Mouse (Mus musculus): ENCODE measurements around the gene Nipa1. TPM values are rescaled to one million over a fixed set of nuclear protein-coding genes. Genes with fewer than 3 reads are reported as not detected.

The Nipa1 gene
- polyA plus RNA-seq, 1 experiment from 2014 or later, result 5.9 TPM

GRCm38 (mm10) chr7:55982010-55982700, 37.6 kb downstream of the Nipa1 start:
- H3K9me3 ChIP-seq (ENCODE audit: low read length), result no peaks in the 10 kb centered on the region

GRCm38 (mm10) chr7:55981511-55981910, 38.2 kb downstream of the Nipa1 start:
- Histone ChIP-seq H3K36me3 (ENCODE audit: insufficient read depth, low read length) (0 out of 2 replicates have a peak, but pooled peaks cover 12% of the 10 kb centered on the region), H3K9me3 (ENCODE audit: low read length) (no peaks in the 10 kb centered on the region), H3K4me3 (ENCODE audit: low read length) (no peak overlapping the region), H3K27me3 (ENCODE audit: insufficient read depth, low read length) (no peaks in the 10 kb centered on the region), H3K4me2 (replicated peaks; ENCODE audit: low read depth, low read length) (no peak overlapping the region), H3K27ac (ENCODE audit: low read length) (no peak overlapping the region), H3K9ac (replicated peaks; ENCODE audit: low read length) (no peak overlapping the region), H3K4me1 (ENCODE audit: insufficient read depth, low read length) (no peaks in the 10 kb centered on the region)
- no peak for ATAC-seq (ENCODE audit: low FRiP score, low TSS enrichment)
- 94% methylated on average over 2 of the region's 2 CpGs for WGBS

More at GRCm38 (mm10) chr7:55982010-55982700, 37.6 kb downstream of the Nipa1 start:
- Histone ChIP-seq H3K9ac (replicated peaks; ENCODE audit: low read length) (no peak overlapping the region), H3K36me3 (ENCODE audit: insufficient read depth, low read length) (0 out of 2 replicates have a peak, but pooled peaks cover 12% of the 10 kb centered on the region), H3K27me3 (ENCODE audit: insufficient read depth, low read length) (no peaks in the 10 kb centered on the region), H3K4me2 (replicated peaks; ENCODE audit: low read depth, low read length) (no peak overlapping the region), H3K4me1 (ENCODE audit: insufficient read depth, low read length) (no peaks in the 10 kb centered on the region), H3K4me3 (ENCODE audit: low read length) (no peak overlapping the region), H3K27ac (ENCODE audit: low read length) (no peak overlapping the region)
- no peak for ATAC-seq (ENCODE audit: low FRiP score, low TSS enrichment)
- 85% methylated on average over 10 of the region's 10 CpGs for WGBS

GRCm38 (mm10) chr7:55974429-55974828, 45.3 kb downstream of the Nipa1 start:
- Histone ChIP-seq H3K27me3 (ENCODE audit: insufficient read depth, low read length) (no peaks in the 10 kb centered on the region), H3K4me1 (ENCODE audit: insufficient read depth, low read length) (no peaks in the 10 kb centered on the region), H3K4me2 (replicated peaks; ENCODE audit: low read depth, low read length) (no peak overlapping the region), H3K36me3 (ENCODE audit: insufficient read depth, low read length) (peaks cover 8% of the 10 kb centered on the region; the same call in 1 of the 2 replicates), H3K9ac (replicated peaks; ENCODE audit: low read length) (no peak overlapping the region), H3K4me3 (ENCODE audit: low read length) (no peak overlapping the region), H3K9me3 (ENCODE audit: low read length) (no peaks in the 10 kb centered on the region), H3K27ac (ENCODE audit: low read length) (no peak overlapping the region)
- no peak for ATAC-seq (ENCODE audit: low FRiP score, low TSS enrichment)
- 94% methylated on average over 2 of the region's 2 CpGs for WGBS

GRCm38 (mm10) chr7:55969415-55969814, 50.3 kb downstream of the Nipa1 start:
- no peak for ATAC-seq (ENCODE audit: low FRiP score, low TSS enrichment)
- peaks cover 4% of the 10 kb centered on the region; the same call in 1 of the 2 replicates for H3K36me3 ChIP-seq (ENCODE audit: insufficient read depth, low read length)
- 71% methylated on average over 1 of the region's 1 CpGs for WGBS
- no peaks in the 10 kb centered on the region for H3K27me3 ChIP-seq (ENCODE audit: insufficient read depth, low read length)
- H3K27ac ChIP-seq (ENCODE audit: low read length), result no peak overlapping the region
- no peak overlapping the region for H3K4me3 ChIP-seq (ENCODE audit: low read length)
- no peaks in the 10 kb centered on the region for H3K9me3 ChIP-seq (ENCODE audit: low read length)
- no peaks in the 10 kb centered on the region for H3K4me1 ChIP-seq (ENCODE audit: insufficient read depth, low read length)
- no peak overlapping the region for H3K4me2 ChIP-seq (replicated peaks; ENCODE audit: low read depth, low read length)
- H3K9ac ChIP-seq (replicated peaks; ENCODE audit: low read length), result no peak overlapping the region

GRCm38 (mm10) chr7:55968258-55968901, 51.4 kb downstream of the Nipa1 start:
- WGBS, result 41% methylated on average over 16 of the region's 16 CpGs
- no peaks in the 10 kb centered on the region for H3K36me3 ChIP-seq (ENCODE audit: insufficient read depth, low read length)
- no peak for ATAC-seq (ENCODE audit: low FRiP score, low TSS enrichment)
- H3K4me1 ChIP-seq (ENCODE audit: insufficient read depth, low read length), result no peaks in the 10 kb centered on the region
- H3K27ac ChIP-seq (ENCODE audit: low read length), result no peak overlapping the region
- H3K9me3 ChIP-seq (ENCODE audit: low read length), result no peaks in the 10 kb centered on the region
- H3K9ac ChIP-seq (replicated peaks; ENCODE audit: low read length), result peak overlapping the region; percentile 40
- H3K4me2 ChIP-seq (replicated peaks; ENCODE audit: low read depth, low read length), result peak overlapping the region; percentile 45
- peak overlapping the region; percentile 39 for H3K4me3 ChIP-seq (ENCODE audit: low read length)
- no peaks in the 10 kb centered on the region for H3K27me3 ChIP-seq (ENCODE audit: insufficient read depth, low read length)

GRCm38 (mm10) chr7:55966866-55967460, 52.8 kb downstream of the Nipa1 start:
- Histone ChIP-seq H3K4me3 (ENCODE audit: low read length) (no peak overlapping the region), H3K36me3 (ENCODE audit: insufficient read depth, low read length) (no peaks in the 10 kb centered on the region), H3K9me3 (ENCODE audit: low read length) (no peaks in the 10 kb centered on the region), H3K27ac (ENCODE audit: low read length) (no peak overlapping the region), H3K4me2 (replicated peaks; ENCODE audit: low read depth, low read length) (no peak overlapping the region), H3K27me3 (ENCODE audit: insufficient read depth, low read length) (no peaks in the 10 kb centered on the region), H3K9ac (replicated peaks; ENCODE audit: low read length) (no peak overlapping the region), H3K4me1 (ENCODE audit: insufficient read depth, low read length) (0 out of 2 replicates have a peak, but pooled peaks cover 5% of the 10 kb centered on the region)
- ATAC-seq (ENCODE audit: low FRiP score, low TSS enrichment), result no peak
- WGBS, result 36% methylated on average over 3 of the region's 3 CpGs

GRCm38 (mm10) chr7:55962004-55962908, 57.5 kb downstream of the Nipa1 start, which contains the start of gene Nipa2:
Gene Nipa2, minus strand, starts transcription at chr7:55962476.
- H3K36me3 ChIP-seq (ENCODE audit: insufficient read depth, low read length), result no peaks in the 10 kb centered on the region
- no peaks in the 10 kb centered on the region for H3K9me3 ChIP-seq (ENCODE audit: low read length)
- H3K4me3 ChIP-seq (ENCODE audit: low read length), result peak within 1 kb of the TSS; percentile 73
- peak; percentile 99 for ATAC-seq (ENCODE audit: low FRiP score, low TSS enrichment)
- no peaks in the 10 kb centered on the region for H3K27me3 ChIP-seq (ENCODE audit: insufficient read depth, low read length)
- peak within 1 kb of the TSS; percentile 69 for H3K4me2 ChIP-seq (replicated peaks; ENCODE audit: low read depth, low read length)
- H3K9ac ChIP-seq (replicated peaks; ENCODE audit: low read length), result peak within 1 kb of the TSS; percentile 80
- H3K4me1 ChIP-seq (ENCODE audit: insufficient read depth, low read length), result peaks cover 12% of the 10 kb centered on the region
- peak within 1 kb of the TSS; percentile 89 for H3K27ac ChIP-seq (ENCODE audit: low read length)
- WGBS, result under 1% methylated on average over 70 of the region's 70 CpGs

- Histone ChIP-seq H3K4me3 (ENCODE audit: low read length) (no peak overlapping the region), H3K4me2 (replicated peaks; ENCODE audit: low read depth, low read length) (no peak overlapping the region), H3K9me3 (ENCODE audit: low read length) (no peaks in the 10 kb centered on the region), H3K27me3 (ENCODE audit: insufficient read depth, low read length) (no peaks in the 10 kb centered on the region), H3K9ac (replicated peaks; ENCODE audit: low read length) (no peak overlapping the region), H3K36me3 (ENCODE audit: insufficient read depth, low read length) (peaks cover 4% of the 10 kb centered on the region), H3K27ac (ENCODE audit: low read length) (no peak overlapping the region), H3K4me1 (ENCODE audit: insufficient read depth, low read length) (peaks cover 12% of the 10 kb centered on the region)
- no peak for ATAC-seq (ENCODE audit: low FRiP score, low TSS enrichment)
- 97% methylated on average over 1 of the region's 1 CpGs for WGBS
These were observed 59.2 kb downstream of the Nipa1 start for GRCm38 (mm10) chr7:55960506-55960905.

GRCm38 (mm10) chr7:55959801-55960200, 60.0 kb downstream of the Nipa1 start:
- WGBS, result 95% methylated on average over 3 of the region's 3 CpGs
- H3K4me2 ChIP-seq (replicated peaks; ENCODE audit: low read depth, low read length), result no peak overlapping the region
- H3K27ac ChIP-seq (ENCODE audit: low read length), result no peak overlapping the region
- 0 out of 2 replicates have a peak, but pooled peaks cover 3% of the 10 kb centered on the region for H3K9me3 ChIP-seq (ENCODE audit: low read length)
- H3K27me3 ChIP-seq (ENCODE audit: insufficient read depth, low read length), result no peaks in the 10 kb centered on the region
- no peak overlapping the region for H3K9ac ChIP-seq (replicated peaks; ENCODE audit: low read length)
- no peak for ATAC-seq (ENCODE audit: low FRiP score, low TSS enrichment)
- H3K4me3 ChIP-seq (ENCODE audit: low read length), result no peak overlapping the region
- H3K4me1 ChIP-seq (ENCODE audit: insufficient read depth, low read length), result peaks cover 12% of the 10 kb centered on the region
- H3K36me3 ChIP-seq (ENCODE audit: insufficient read depth, low read length), result peaks cover 9% of the 10 kb centered on the region

Data from kidney, embryonic 16.5 days (tissue).